In genomic region chr17:82408296-82408695, GRCm38 (mm10) we compare ENCODE assay signal across 17 mouse cellular contexts.
DNase-seq lines count a peak whose midpoint lies in the region.
"Had no signal": no experiment of that assay in that cellular context is flagged by ENCODE, and none has a peak within 500 bp of the region (broad histone marks: within the 10 kb centered on the region; RNA-seq: fewer than 3 reads in every experiment).

No protein-coding gene starts in this region.

- DNase-seq in frontal cortex, postnatal 36 days (ENCODE audit: low spot score in 2 of 2), result peak; percentile 3 to 11
- DNase-seq in frontal cortex, postnatal 14 days (ENCODE audit: low spot score in 2 of 2), result no peak
- DNase-seq in right cerebral cortex, adult 18-20 months, result peak; percentile 8
- no peak for DNase-seq in right cerebral cortex, postnatal 4 days
- peak; percentile 65 for DNase-seq in brain, adult 2 months (ENCODE audit: low read depth, low spot score)
- peak; percentile 50 for DNase-seq in telencephalon, adult 2 months (ENCODE audit: low read depth, low spot score)
- no peak for DNase-seq in adrenal gland, postnatal 25 days
- DNase-seq: adrenal gland, adult 2 months; adrenal gland, postnatal 10 days; adrenal gland, postnatal 36 days; cerebellum, adult 11 months; cerebellum, adult 18-20 months; cerebellum, adult 8-10 months; cerebellum, adult 9-11 months; cerebellum, postnatal 14 days; cerebellum, postnatal 36 days; embryo, embryonic 11 days had no signal

Comparison
In these comparisons a context has a peak if more than half of its experiments do, and no peak if none do; other contexts are left out.
1. DNase-seq: peak in frontal cortex, postnatal 36 days (2 of 2), right cerebral cortex, adult 18-20 months (single experiment), brain, adult 2 months (single experiment) and telencephalon, adult 2 months (single experiment); none in frontal cortex, postnatal 14 days (0 of 2), right cerebral cortex, postnatal 4 days (single experiment) and adrenal gland, postnatal 25 days (single experiment).